Mouse (Mus musculus) layer of hippocampus, adult 8-10 months (tissue): Measurements from ENCODE around the gene Sirt7. TPM values are rescaled to one million over a fixed set of nuclear protein-coding genes. Genes with fewer than 3 reads are reported as not detected.
A peak's percentile ranks its signal among the peaks of the same experiment; 100 is the strongest.

ENCODE experiments used
- DNase-seq, 2 experiments: peaks; one replicate each; pipeline ENCODE4 v3.0.0; 2022; ENCODE audit warnings: low spot score in 2 of 2
- total RNA-seq, 4 experiments: library from RNA; stranded (reverse); gene quantifications; 2 replicates each; pipeline ENCODE4 v1.2.4; 2022

The Sirt7 gene
- total RNA-seq, 4 experiments from 2014 or later, result 43.5 to 49.9 (median 45.4) TPM

DNA sequence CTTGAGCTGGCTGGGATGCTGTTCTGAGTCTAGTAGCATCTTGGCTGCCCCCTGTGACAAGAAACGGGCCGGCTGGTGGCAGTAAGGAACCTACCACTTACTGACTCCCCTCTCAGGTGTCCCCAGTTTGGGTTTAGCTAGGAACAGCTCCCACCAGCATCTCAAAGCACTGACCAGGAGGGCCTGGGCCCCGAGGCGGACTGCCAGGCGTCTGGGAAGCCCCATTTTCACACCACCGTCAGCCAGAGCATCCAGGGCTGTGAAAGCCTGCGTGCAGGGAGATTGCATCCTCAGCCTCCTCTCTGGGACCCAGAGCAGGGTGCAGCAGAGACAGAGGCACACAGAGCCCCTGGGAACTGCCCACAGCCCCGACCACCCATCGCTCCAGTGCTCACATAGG lies 16.2 kb upstream of the Sirt7 start:
- no peak for DNase-seq

DNA sequence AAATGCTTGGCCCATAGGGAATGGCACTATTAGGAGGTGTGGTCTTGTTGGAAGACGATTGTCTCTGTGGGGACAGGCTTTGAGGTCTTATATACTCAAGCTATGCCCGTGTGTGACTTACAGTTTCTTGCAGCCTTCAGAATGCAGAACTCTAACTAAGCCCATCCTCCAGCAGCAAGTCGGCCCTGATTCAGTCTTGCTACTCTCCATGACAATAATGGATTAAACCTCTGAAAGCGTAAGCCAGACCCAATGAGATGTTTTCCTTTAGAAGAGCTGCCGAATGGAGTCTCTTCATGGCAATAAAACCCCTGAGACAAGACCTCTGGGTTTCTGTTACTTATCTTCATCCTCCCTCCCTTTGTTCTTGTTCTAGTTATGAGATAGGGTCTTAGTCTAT lies 9.8 kb upstream of the Sirt7 start:
- no peak for DNase-seq

DNA sequence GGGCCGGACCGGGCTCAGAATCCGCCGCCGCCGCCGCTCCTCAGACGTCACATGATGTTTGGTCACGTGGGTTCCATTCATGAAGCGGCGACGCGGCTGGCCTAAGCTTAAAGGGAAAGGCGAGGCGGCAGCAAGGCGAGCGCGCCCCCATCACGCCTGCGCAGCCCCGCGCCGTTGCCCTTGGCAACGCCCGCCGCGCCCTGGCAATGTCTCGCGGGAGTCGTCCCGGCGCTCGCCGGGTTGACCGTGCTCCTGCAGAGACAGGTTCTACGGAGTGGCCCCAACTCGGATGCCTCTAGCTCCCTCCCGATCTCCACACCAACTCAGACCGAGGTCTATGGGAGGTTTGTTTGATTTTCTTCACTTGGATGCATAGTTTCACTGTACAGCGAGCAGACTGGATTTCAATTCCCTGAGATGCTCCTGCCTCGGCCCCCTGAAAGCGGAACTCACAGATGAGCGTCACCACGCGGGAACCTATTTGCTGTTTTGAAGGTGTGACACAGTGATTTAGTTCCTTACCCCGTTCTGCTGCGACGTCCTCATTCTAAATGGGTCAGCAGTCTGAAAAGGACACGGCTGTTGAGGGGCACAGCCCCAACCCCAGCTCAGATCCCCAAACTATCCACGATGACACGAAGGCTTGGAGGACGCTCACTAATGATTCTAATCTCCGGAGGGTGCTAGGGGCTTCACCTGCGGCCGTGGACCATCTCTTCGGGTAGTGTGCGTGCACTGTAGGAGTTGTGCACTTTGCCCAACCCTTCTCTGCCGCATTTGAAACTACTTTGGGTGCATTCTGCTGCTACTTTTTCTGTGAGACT lies 8.7 kb upstream of the Sirt7 start, which contains the start of gene Mafg:
Gene Mafg (minus strand): TSS at position 81 of the 824 bp plus-strand sequence.
- peak; percentile 91 for DNase-seq

DNA sequence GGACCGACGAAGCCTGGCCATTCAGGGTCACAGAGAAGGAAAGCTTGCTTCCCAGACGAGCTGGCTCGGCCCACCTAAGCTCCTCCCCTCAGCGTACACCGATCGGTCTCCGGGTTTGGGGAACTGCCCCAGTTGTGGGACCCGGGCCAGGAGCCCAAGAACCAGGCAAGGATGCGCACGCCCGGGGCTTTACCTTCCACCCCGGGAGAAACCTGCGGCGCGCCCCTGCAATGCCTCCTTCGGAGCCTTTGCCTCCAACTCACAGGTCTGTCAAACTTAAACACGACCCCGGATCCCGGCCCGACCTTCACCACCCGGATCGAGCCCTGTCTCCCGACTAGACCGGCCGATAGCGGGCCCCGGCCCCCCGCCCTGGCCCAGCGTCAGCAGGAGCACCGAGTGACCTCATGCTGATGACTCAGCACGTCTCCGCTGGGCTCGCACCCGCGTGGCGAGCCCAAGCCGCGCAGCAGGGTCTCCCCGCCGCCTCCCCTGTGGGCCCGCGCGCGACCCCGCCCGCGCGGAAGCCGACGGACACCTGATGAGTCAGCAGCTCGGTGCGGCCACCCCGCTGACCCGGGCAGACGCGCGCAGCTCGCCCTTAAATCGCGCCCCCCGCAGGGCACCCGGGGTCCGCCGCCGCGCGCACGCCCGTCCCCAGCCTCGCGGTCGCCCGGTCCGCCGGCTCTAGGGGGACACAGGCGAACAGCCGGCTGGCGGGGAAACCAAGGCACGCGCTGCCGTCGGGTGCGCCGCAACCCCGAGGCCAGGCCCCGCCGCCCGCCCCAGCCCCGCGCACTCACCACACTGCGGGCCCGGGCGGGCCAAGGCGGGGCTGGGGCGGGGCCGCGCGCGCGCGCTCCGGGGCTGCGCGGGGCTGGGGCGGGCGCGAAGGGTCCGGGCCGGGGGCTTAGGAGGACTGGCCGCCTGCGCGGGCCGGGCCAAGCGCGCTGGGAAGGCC lies 7.8 kb upstream of the Sirt7 start:
- DNase-seq, result peak in 1 of 2 experiments; percentile 49

DNA sequence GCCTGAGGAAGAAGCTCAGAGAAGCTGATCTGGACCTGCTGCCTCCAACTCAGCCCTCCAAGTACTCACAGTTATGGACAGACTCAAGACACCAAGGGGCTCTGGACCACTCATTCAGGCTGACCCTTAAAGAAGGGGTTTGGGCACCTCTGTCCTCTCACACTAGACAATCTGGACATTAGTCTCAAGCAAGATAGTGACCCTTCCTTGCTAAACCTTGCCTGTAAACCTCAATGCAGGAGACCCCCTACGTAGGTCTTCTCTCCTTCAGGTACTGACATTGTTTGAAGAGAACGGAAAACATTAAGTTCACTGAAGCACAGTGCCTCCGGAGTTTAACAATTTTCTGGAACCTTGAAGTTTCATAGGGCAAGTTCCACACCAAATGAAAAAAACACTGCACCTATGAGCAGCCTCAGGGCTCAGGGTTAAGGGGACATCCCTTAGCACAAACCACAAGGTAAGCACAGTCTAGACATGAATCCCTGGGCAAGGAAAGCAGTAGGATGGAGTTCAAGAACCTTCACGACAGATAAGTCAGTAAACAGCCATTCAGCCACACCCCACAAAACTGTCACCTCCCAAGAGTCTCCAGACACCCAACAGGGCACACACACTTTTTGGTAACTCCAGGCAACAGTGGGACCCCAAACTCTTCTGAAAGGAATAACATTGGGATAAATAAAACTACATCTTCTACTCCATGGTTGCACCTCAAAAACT lies 6.8 kb upstream of the Sirt7 start:
- no peak for DNase-seq

DNA sequence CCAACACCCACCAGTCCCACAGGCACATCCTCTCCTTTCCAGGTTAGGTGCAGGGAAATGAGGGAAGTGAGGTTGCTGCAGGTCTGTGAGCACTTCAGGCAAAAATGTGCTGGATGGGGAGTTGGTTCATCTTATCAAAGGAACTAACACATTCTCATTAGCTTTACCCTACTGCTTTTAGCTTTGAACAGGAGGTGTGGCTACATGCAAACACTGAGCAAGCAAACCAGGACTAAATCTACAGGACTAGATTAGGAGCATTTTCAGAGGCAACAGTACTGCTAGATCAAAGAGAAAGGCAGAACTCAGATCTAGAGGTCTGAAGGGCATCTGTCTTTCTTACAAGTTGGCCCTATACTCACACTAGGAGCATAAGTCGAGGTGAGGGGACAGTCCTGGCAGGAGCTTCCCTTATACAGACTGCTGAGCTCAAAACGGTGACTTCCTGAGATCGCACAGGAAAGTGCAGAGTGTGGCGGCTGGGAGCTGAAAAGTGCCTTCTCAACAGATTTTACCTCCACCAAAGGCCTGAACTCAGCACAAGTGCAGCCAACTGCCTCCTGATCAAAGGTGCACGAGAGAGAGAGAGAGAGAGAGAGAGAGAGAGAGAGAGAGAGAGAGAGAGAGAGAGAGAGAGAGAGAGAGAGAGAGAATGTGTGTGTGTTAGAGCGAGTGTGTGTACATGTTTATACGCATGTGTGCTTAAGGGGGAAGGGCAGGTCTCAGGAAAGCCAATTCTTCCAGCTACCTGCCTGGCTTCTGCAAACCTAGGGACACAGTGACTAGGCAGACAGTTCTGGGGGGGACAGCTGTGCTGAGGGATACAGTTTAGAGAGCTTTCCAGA lies 6.1 kb upstream of the Sirt7 start:
- DNase-seq, result no peak

DNA sequence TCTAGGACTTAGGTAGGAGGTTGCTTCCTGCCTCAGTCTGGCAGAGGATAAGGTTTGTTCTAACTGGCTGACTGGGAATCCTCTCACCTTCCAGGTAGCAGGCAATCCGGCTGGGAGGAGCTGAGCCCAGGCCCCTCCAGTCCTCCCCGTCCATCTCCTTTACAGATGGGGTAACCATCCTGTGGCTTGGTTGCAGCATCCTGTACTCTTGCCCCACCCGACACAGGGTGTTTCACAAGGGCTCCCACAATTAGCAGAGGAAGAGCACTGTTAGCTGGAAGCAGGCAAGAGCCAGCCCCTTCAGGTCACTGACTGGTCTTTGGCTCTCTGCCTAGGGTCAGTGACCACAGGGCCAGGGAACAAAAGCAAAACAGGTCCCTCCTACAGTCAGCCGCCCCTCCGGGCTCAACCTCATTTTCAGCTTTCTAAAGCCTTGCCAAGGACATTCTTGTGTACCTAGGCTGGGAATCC lies 5.4 kb upstream of the Sirt7 start:
- no peak for DNase-seq

DNA sequence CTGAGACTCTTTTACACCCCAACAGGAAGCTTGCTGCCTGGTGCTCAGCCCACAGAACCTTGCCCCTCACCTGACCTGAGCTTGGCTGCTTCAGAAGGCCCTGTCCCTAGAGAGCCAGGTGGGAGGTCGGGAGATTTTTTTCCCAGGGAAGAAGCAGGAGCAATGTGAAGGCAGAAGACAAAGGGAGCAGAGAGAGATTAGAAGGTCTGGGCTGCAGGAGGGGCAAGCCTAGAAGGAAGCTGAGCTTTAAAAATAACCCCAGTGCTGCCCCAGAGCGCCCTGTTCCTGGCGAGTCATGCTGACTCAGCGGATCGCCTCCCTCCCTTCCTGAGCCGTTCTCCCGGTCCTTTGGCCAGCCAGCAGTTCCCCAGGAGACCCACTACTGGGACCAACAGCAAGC lies 4.9 kb upstream of the Sirt7 start:
- DNase-seq, result no peak

DNA sequence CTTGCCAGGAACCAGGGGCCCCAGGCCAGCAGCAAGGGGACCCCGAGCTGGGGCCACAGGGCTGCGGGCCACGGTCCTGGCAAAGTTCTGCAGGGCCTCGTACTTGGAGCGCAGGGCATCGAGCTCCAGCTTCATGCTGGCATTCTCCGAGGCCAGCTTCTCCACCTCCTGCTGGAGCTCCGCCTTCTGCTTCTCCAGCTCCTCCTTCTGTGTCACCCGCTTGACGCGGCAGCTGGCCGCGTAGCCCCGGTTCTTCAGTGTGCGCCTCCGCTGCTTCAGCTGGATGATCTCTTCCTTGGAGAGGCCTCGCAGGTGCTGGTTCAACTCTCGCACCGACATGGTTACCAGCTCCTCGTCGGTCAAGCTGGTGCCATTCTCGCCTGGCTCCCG lies 4.3 kb upstream of the Sirt7 start:
- no peak for DNase-seq

DNA sequence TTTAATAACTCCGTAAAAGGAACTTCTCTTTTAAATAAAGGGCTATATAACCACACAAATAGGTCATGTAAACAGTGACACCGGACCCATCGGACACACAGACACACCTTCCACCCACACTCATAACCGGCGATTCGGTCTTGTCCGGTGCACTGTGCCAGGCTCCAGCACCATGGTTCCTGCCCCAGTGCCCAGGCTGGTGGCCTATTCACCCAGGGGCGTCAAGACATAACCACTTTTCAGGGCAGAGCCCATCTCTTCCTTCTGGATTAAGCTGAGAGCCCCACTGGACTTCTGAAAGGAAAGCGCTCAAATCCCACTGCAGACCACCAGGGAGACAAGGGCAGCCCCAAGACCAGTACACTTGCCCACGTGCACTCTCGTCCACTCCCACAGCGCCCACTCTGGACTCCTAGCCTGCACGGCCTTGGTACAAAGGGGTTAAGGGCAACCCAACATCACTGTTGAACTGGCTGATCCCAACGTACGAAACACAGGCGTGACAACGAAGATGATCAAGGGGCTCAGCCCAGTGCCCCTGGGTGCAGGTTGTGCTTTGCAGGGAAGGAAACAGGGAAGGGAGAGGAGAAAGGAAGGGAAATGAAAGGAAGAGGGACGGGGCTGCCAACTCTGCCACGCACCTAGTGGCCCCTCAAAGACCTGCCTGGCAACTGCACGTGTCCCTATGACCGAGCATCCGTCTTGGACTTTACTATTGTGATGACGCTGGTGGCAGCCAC lies 3.7 kb upstream of the Sirt7 start:
- no peak for DNase-seq

DNA sequence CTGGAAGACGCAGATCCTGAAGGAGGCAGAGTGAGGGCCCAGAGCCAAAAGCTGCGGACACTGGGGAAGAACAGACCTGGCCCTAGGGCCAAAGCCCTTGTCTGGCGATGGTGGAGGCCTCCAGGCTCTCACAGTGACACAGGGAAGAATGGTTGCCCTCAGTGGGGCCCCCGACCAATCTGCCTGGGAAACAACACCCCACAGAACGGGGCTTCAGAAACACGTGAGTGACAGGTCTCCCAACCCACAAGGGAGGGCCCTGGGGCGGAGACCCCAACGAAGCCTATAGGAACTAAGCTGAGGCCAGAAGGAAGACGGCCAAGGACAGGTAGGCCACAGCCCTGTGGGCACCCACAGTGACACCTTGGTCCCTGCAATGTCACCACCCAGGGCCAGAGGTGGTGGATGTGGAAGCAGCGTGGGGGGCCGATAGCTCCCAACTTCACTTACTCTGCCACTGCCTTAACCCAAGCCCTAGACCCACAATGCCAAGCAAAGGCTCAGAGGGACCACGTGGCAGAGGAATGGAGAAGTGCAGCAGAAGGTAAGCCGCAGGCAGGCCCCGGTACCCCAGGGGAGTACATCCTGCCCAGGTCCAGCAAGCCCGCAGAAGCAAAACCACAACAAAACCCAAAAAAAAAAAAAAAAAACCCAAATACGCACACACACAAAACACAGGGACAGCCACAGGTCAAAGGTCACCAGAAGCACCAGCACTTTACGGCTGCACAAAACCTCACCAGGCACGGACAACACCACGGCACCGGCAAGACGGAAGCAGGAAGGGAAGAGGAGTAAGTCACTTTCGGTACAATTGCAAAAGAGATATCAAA lies 2.6 kb upstream of the Sirt7 start:
- no peak for DNase-seq

DNA sequence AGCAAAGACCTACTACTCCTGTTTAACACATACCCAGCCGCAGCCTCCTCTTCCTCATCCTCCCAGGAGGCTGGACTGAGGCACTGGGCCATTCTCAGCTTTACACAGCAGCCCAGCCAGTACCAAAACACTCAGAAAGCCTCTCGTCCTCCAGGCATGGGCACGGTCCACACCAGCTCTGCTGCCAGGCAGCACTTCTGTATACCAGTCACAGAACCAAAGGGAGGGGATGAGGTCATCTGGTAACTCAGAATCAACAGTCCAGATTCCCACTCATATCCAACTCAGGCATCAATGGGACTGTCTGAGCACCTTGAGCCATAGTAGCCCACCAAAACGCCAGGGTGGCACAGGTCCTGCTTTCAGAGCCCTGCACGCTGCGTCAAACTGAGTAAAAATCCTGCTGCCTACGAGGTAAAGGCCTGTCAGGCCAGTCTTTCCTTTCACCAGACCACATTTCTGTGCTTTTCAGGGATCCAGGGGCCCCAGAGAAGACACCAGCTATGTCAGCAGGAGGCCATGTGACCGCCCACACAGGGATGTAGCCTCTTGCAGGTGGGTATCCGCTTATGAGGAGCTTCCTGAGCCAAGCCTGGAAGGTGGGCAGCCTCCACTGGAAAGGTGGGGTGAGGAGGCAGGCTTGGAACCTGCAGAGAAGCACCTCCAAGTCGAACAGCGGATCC lies 1.9 kb upstream of the Sirt7 start:
- no peak for DNase-seq

DNA sequence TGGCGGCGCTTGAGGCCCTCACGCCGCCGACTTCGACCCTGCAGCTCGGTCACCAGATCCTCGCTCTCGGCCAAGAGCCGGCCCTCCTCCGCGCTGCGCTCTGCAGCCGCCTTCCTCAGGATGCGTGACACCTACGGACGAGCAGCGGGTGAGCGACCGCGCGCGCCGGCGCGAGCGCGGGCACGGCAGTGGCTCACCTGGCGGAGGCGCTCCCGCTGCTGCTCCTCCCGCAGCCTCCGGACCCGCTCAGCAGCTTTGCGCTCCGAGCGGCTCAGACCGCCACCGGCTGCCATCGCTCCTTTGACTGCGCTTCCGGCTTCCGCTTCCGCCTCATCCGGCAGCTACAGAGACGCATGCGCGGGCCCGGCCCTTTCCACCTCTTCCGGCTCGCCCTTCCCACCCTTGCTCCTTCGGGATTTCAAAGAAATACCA lies 344 bp downstream of the Sirt7 start:
- peak; percentile 69 to 84 for DNase-seq

DNA sequence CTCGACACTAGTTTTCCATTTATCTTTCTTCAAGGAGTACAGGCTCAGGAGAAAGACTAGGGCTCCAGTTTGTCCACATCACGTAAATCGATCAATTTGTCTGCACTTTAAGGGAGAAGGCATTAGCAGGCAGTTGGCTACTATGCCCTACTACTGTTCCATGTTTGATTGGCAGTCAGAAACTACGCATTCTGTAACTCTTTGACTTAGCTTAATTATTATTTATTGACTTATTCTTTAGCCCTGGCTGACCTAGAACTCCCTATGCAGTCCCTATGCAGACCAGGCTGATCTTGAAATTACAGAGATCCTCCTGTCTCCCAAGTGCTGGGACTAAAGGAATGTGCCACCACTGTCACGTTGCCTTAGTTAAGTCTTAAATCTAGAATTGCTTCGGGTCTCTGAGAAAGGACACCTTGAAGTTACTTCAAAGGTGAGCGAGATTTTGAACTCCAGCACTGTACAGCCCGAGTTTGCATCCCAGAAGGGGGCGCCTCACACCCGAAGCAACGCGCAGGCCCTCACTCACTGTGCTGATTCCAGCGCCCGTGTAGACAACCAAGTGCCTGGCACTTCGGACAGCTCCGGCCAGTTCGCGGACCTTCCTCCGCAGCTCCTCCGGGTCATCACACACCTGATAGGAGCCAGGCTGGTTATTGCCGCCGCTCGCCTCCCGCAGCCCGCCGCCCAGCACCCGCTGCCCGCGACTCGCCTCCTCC lies 920 bp downstream of the Sirt7 start:
- DNase-seq, result peak in 1 of 2 experiments; percentile 62

DNA sequence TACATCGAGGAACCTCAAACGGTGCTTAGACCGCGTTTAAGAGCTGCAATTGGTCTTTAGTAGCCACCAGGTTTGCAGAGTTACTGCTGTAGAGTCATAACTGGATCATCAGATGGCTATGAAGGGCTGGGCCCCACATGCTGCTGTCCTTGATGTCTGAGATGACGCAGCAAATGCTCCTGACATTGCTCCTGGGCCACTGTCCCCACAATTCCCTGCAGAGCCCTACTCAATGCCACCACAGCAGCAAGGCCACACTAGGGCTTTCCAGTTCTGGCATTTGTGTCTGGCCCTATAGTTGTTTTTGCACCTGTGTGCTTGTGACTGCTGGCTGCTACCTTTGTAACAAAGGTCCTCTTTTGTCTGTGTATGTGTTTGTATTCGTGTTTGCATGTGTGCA lies 2.2 kb downstream of the Sirt7 start:
- no peak for DNase-seq

DNA sequence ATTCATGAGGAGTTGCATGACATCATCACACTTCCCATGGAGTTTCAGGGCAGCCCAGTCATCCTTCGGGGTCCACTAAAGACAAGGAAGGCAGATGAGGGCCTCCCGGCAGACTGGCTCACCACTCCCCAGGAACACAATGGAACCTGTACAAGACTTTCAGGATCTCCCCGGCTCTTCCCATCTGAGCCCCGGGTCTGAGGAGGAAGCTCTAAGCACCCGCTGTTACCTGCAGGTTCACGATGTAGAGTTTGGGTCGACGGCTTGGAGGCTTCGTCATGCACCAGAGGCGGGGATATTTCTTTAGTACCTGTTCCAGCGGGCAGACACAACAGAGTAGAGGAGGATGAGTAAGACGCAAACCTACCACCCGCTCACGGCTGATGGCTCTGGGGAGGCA lies 4.8 kb downstream of the Sirt7 start:
- DNase-seq, result no peak
